Mouse (Mus musculus) liver, embryonic 16.5 days (tissue): ENCODE measurements around the gene Irs2. TPM values are rescaled to one million over a fixed set of nuclear protein-coding genes. Genes with fewer than 3 reads are reported as not detected.

Experiments used
- ATAC-seq: fragments of 200-750 bp; cut with Nextera tagmentation; 2 replicates; pipeline ENCODE4 v1.8.0; 2017; ENCODE audit warnings: low read depth, mild to moderate bottlenecking, moderate number of reproducible peaks, moderate library complexity
- H3K27ac ChIP-seq: fragments of 300-500 bp; sonication (generic); 2 replicates; pipeline ENCODE4 v1.5.1; 2014; ENCODE audit warnings: mild to moderate bottlenecking, low read length
- H3K27me3 ChIP-seq: fragments of 300-500 bp; sonication (generic); 2 replicates; pipeline ENCODE4 v1.6.1; 2014; ENCODE audit warnings: low read depth, low read length, mixed read lengths; ENCODE audit not compliant: control insufficient read depth, insufficient read depth
- H3K36me3 ChIP-seq: fragments of 300-500 bp; sonication (generic); 2 replicates; pipeline ENCODE4 v1.6.1; 2014; ENCODE audit warnings: mild to moderate bottlenecking; ENCODE audit not compliant: control insufficient read depth, insufficient read depth
- H3K4me1 ChIP-seq: fragments of 300-500 bp; sonication (generic); 2 replicates; pipeline ENCODE4 v1.6.1; 2014; ENCODE audit warnings: low read depth, low read length, mixed read lengths; ENCODE audit not compliant: control insufficient read depth
- H3K4me2 ChIP-seq: fragments of 300-500 bp; sonication (generic); 2 replicates; pipeline ENCODE4 v1.6.1; 2014; ENCODE audit warnings: low read depth, low read length, mixed read lengths
- H3K4me3 ChIP-seq: fragments of 300-500 bp; sonication (generic); 2 replicates; pipeline ENCODE4 v1.5.1; 2014; ENCODE audit warnings: low read depth, mild to moderate bottlenecking, low read length
- H3K9ac ChIP-seq: fragments of 300-500 bp; sonication (generic); 2 replicates; pipeline ENCODE4 v1.6.1; 2014; ENCODE audit warnings: low read depth, low read length
- H3K9me3 ChIP-seq: fragments of 300-500 bp; sonication (generic); replicated peaks from 2 replicates; pipeline ENCODE4 v1.6.1; 2016; ENCODE audit warnings: low read length; ENCODE audit not compliant: control insufficient read depth
- WGBS: fragments of 180-500 bp; shearing (Covaris S2); extraction: QIAGEN DNeasy Blood & Tissue Kit; methylation state at CpG from one replicate; pipeline ENCODE4 v1.1.7; 2014; ENCODE audit not compliant: insufficient replicate concordance; 5-methylcytosine and 5-hydroxymethylcytosine counted together
- polyA plus RNA-seq: library from polyadenylated mRNA; unstranded; fragments of >200 nt; fragmentation: Nextera tagmentation; extraction: Ambion mirVana; gene quantifications from 2 replicates; pipeline ENCODE4 v1.2.1, GENCODE M21; 2015

Irs2 gene
- polyA plus RNA-seq, 1 experiment from 2014 or later: 3.2 TPM

- no peak overlapping the region for H3K27ac ChIP-seq
- peaks cover 4% of the 10 kb centered on the region for H3K4me1 ChIP-seq
- ATAC-seq: no peak
- H3K4me2 ChIP-seq: no peak overlapping the region
- H3K27me3 ChIP-seq: no peaks in the 10 kb centered on the region
- H3K36me3 ChIP-seq: no peaks in the 10 kb centered on the region
- no peaks in the 10 kb centered on the region for H3K9me3 ChIP-seq
- WGBS: 61% methylated on average over 7 of the region's 7 CpGs
- no peak overlapping the region for H3K9ac ChIP-seq
- no peak overlapping the region for H3K4me3 ChIP-seq
Measured at GRCm38 (mm10) chr8:11040088-11040487, 31.8 kb upstream of the Irs2 start.

- 44% methylated on average over 5 of the region's 5 CpGs for WGBS
- H3K9ac ChIP-seq: no peak overlapping the region
- no peak for ATAC-seq
- H3K4me2 ChIP-seq: no peak overlapping the region
- H3K36me3 ChIP-seq: no peaks in the 10 kb centered on the region
- no peak overlapping the region for H3K4me3 ChIP-seq
- no peaks in the 10 kb centered on the region for H3K27me3 ChIP-seq
- H3K4me1 ChIP-seq: peaks cover 4% of the 10 kb centered on the region
- H3K27ac ChIP-seq: no peak overlapping the region
- no peaks in the 10 kb centered on the region for H3K9me3 ChIP-seq
Measured at GRCm38 (mm10) chr8:11038788-11039187, 30.5 kb upstream of the Irs2 start.

GRCm38 (mm10) chr8:11038367-11038766 is 30.1 kb upstream of the Irs2 start:
- Histone ChIP-seq H3K36me3 (no peaks in the 10 kb centered on the region), H3K27ac (no peak overlapping the region), H3K4me3 (no peak overlapping the region), H3K4me2 (no peak overlapping the region), H3K9ac (no peak overlapping the region), H3K9me3 (no peaks in the 10 kb centered on the region), H3K4me1 (peaks cover 4% of the 10 kb centered on the region), H3K27me3 (no peaks in the 10 kb centered on the region)
- no peak for ATAC-seq
- 54% methylated on average over 5 of the region's 5 CpGs for WGBS

GRCm38 (mm10) chr8:11036790-11037189 is 28.5 kb upstream of the Irs2 start:
- H3K27me3 ChIP-seq: no peaks in the 10 kb centered on the region
- no peaks in the 10 kb centered on the region for H3K4me1 ChIP-seq
- no peak overlapping the region for H3K4me2 ChIP-seq
- H3K4me3 ChIP-seq: no peak overlapping the region
- no peak for ATAC-seq
- H3K36me3 ChIP-seq: no peaks in the 10 kb centered on the region
- no peak overlapping the region for H3K9ac ChIP-seq
- no peaks in the 10 kb centered on the region for H3K9me3 ChIP-seq
- 51% methylated on average over 3 of the region's 3 CpGs for WGBS
- no peak overlapping the region for H3K27ac ChIP-seq

GRCm38 (mm10) chr8:11035628-11036416 is 27.6 kb upstream of the Irs2 start:
- no peak overlapping the region for H3K27ac ChIP-seq
- H3K27me3 ChIP-seq: no peaks in the 10 kb centered on the region
- H3K9ac ChIP-seq: no peak overlapping the region
- H3K4me1 ChIP-seq: no peaks in the 10 kb centered on the region
- WGBS: 37% methylated on average over 19 of the region's 19 CpGs
- no peaks in the 10 kb centered on the region for H3K9me3 ChIP-seq
- H3K4me3 ChIP-seq: no peak overlapping the region
- no peak for ATAC-seq
- H3K36me3 ChIP-seq: no peaks in the 10 kb centered on the region
- no peak overlapping the region for H3K4me2 ChIP-seq

GRCm38 (mm10) chr8:11024871-11025270 is 16.6 kb upstream of the Irs2 start:
- Histone ChIP-seq H3K27me3 (no peaks in the 10 kb centered on the region), H3K4me3 (no peak overlapping the region), H3K4me1 (peaks cover 3% of the 10 kb centered on the region), H3K27ac (no peak overlapping the region), H3K36me3 (no peaks in the 10 kb centered on the region), H3K4me2 (no peak overlapping the region), H3K9me3 (no peaks in the 10 kb centered on the region), H3K9ac (no peak overlapping the region)
- no peak for ATAC-seq
- WGBS: 26% methylated on average over 3 of the region's 3 CpGs

GRCm38 (mm10) chr8:11020949-11021572 is 12.8 kb upstream of the Irs2 start:
- H3K27me3 ChIP-seq: no peaks in the 10 kb centered on the region
- peak; percentile 91 for ATAC-seq
- no peaks in the 10 kb centered on the region for H3K9me3 ChIP-seq
- H3K9ac ChIP-seq: no peak overlapping the region
- peak overlapping the region; percentile 41; the same call in 1 of the 2 replicates for H3K27ac ChIP-seq
- WGBS: 57% methylated on average over 9 of the region's 9 CpGs
- no peaks in the 10 kb centered on the region for H3K36me3 ChIP-seq
- peaks cover 3% of the 10 kb centered on the region for H3K4me1 ChIP-seq
- no peak overlapping the region for H3K4me2 ChIP-seq
- H3K4me3 ChIP-seq: no peak overlapping the region

GRCm38 (mm10) chr8:11015622-11016021 is 7.4 kb upstream of the Irs2 start:
- no peaks in the 10 kb centered on the region for H3K9me3 ChIP-seq
- H3K27me3 ChIP-seq: peaks cover 3% of the 10 kb centered on the region; the same call in 1 of the 2 replicates
- no peak overlapping the region for H3K4me2 ChIP-seq
- no peak for ATAC-seq
- no peaks in the 10 kb centered on the region for H3K36me3 ChIP-seq
- WGBS: 40% methylated on average over 3 of the region's 3 CpGs
- H3K4me3 ChIP-seq: no peak overlapping the region
- no peak overlapping the region for H3K9ac ChIP-seq
- H3K27ac ChIP-seq: no peak overlapping the region
- peaks cover 7% of the 10 kb centered on the region for H3K4me1 ChIP-seq

- H3K4me2 ChIP-seq: no peak overlapping the region
- H3K9ac ChIP-seq: no peak overlapping the region
- no peak overlapping the region for H3K27ac ChIP-seq
- no peak overlapping the region for H3K4me3 ChIP-seq
- H3K9me3 ChIP-seq: no peaks in the 10 kb centered on the region
- peaks cover 17% of the 10 kb centered on the region for H3K4me1 ChIP-seq
- no peaks in the 10 kb centered on the region for H3K36me3 ChIP-seq
- ATAC-seq: no peak
- peaks cover 3% of the 10 kb centered on the region; the same call in 1 of the 2 replicates for H3K27me3 ChIP-seq
- 1% methylated on average over 6 of the region's 6 CpGs for WGBS
Measured at GRCm38 (mm10) chr8:11013258-11013657, 5.0 kb upstream of the Irs2 start.
